In the genomic region with DNA sequence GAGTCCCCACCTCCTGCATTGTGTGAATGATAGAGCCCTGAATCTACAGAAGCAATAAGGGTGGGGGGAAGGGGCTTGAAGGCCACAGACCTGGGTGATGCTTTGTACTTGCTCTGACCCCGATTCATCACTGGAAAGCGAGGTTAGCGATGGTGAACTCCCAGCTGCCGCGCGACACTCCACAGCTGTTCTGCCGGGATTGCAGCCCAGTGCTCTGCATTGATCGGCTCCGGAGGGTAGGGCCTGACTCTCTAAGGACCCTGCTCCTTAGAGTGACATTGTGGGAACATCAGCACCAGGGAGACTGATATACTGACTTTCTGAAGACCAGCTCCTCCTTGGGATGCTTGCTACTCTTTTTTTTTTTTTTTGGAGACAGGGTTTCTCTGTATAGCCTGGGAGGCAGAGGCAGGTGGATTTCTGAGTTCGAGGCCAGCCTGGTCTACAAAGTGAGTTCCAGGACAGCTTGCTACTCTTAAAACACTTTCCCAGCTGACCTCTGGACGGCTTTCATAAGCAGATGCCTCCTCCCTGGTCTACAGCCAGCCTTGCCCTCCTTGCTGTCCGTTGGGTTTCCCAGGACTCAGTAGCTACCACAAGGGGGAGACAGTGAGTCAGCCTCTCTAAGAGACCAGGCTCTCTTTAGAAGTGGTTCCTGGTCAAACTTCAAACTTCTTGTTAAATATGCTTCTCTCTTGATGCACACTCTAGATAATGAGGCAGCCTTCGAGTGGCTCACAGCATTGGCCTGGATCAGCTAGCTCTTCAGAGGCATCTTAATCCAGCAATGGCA, we compare ENCODE assay signal across 9 mouse cellular contexts. TPM values are rescaled to one million over a fixed set of nuclear protein-coding genes. Genes with fewer than 3 reads are reported as not detected.
DNase-seq lines count a peak whose midpoint lies in the region; ATAC-seq lines count a peak whose summit lies in the region.
"Had no signal": no experiment of that assay in that cellular context is flagged by ENCODE, and none has a peak within 500 bp of the region (broad histone marks: within the 10 kb centered on the region; RNA-seq: fewer than 3 reads in every experiment).

No protein-coding gene starts in this region.

- H3K4me3 ChIP-seq in embryonic facial prominence, embryonic 14.5 days (ENCODE audit: low read depth, low read length), result no peak overlapping the region

- no peaks in the 10 kb centered on the region for H3K27me3 ChIP-seq in embryonic facial prominence, embryonic 14.5 days (replicated peaks; ENCODE audit: control insufficient read depth, insufficient read depth, low read length)

- WGBS in embryonic facial prominence, embryonic 14.5 days, result 57% methylated on average over 13 of the region's 13 CpGs

- no peak overlapping the region for H3K9ac ChIP-seq in embryonic facial prominence, embryonic 14.5 days (ENCODE audit: low read depth, low read length)

- no peak overlapping the region for H3K4me2 ChIP-seq in embryonic facial prominence, embryonic 14.5 days (ENCODE audit: low read depth, low read length)

- DNase-seq in urinary bladder, adult 18-20 months (ENCODE audit: low spot score in 2 of 2), result peak; percentile 23 to 49
- no peak for DNase-seq in urinary bladder, postnatal 10 days (ENCODE audit: low spot score)
- DNase-seq in adrenal gland, postnatal 4 days (ENCODE audit: low spot score in 2 of 2), result peak; percentile 16 to 61
- peak; percentile 80 for DNase-seq in embryonic facial prominence, embryonic 14.5 days (ENCODE audit: low spot score)
- peak; percentile 84 for DNase-seq in induced T-regulatory cell, adult 2 months (ENCODE audit: low read depth)
- DNase-seq in left cerebral cortex, postnatal 4 days, result peak; percentile 76
- DNase-seq in ovary, postnatal 14 days (ENCODE audit: low spot score), result peak; percentile 66
- DNase-seq in thymus, postnatal 25 days, result peak; percentile 69

- H3K4me1 ChIP-seq in embryonic facial prominence, embryonic 14.5 days (ENCODE audit: control insufficient read depth, insufficient read depth, low read length), result no peaks in the 10 kb centered on the region

- no peak overlapping the region for H3K27ac ChIP-seq in embryonic facial prominence, embryonic 14.5 days (replicated peaks; ENCODE audit: low read depth, low read length)

- H3K36me3 ChIP-seq in embryonic facial prominence, embryonic 14.5 days (ENCODE audit: control insufficient read depth, insufficient read depth, low read length), result no peaks in the 10 kb centered on the region

- ATAC-seq in embryonic facial prominence, embryonic 14.5 days (ENCODE audit: low read depth), result no peak

- intact Hi-C loops in left cerebral cortex, postnatal 4 days (cut with DNase I), result loop anchor here (10.0 kb wide), 1 partner anchor 120 kb away; no protein-coding TSS in a partner anchor

- no peaks in the 10 kb centered on the region for H3K9me3 ChIP-seq in embryonic facial prominence, embryonic 14.5 days (ENCODE audit: control insufficient read depth, low read length)

RNA-seq across cellular contexts. Expression of gene Slc22a3, which starts 27.0 kb away (rescaled TPM):
- 1 to 10 TPM in 1 of 2 experiments, under 1 TPM in 1; 0.90 to 1.2 TPM for total RNA-seq in adrenal gland, postnatal 4 days (2021)
- polyA plus RNA-seq in embryonic facial prominence, embryonic 14.5 days (2014; fragmentation: Nextera tagmentation; extraction: Ambion mirVana), result 0.84 and 1.4 TPM in 2 replicates
- total RNA-seq in left cerebral cortex, postnatal 4 days (2021), result 1 to 10 TPM; 7.1 to 7.8 TPM

RNA-seq across cellular contexts. Expression of gene Slc22a2, which starts 49.4 kb away (rescaled TPM):
- 1 to 10 TPM in 1 of 2 experiments, under 1 TPM in 1; 0.45 to 6.8 TPM for total RNA-seq in adrenal gland, postnatal 4 days (2021)
- 0.17 and 0.50 TPM in 2 replicates for polyA plus RNA-seq in embryonic facial prominence, embryonic 14.5 days (2014; fragmentation: Nextera tagmentation; extraction: Ambion mirVana)
- 1 to 10 TPM in 1 of 2 experiments, under 1 TPM in 1; 0.89 to 1.2 TPM for total RNA-seq in left cerebral cortex, postnatal 4 days (2021)
- polyA plus RNA-seq: heart, embryonic 16.5 days had no signal
